Mouse (Mus musculus): ENCODE results near the gene Wwox. TPM values are rescaled to one million over a fixed set of nuclear protein-coding genes. Genes with fewer than 3 reads are reported as not detected.

Gene Wwox
- polyA plus RNA-seq, 1 experiment from 2014 or later = 14.3 TPM

- 32% methylated on average over 13 of the region's 13 CpGs for WGBS
- ATAC-seq (ENCODE audit: low FRiP score) = no peak
- no peak overlapping the region for H3K4me2 ChIP-seq
- no peak overlapping the region for H3K4me3 ChIP-seq (replicated peaks)
- H3K9ac ChIP-seq = no peak overlapping the region
- no peaks in the 10 kb centered on the region for H3K36me3 ChIP-seq (replicated peaks)
- H3K9me3 ChIP-seq = no peaks in the 10 kb centered on the region
- H3K27me3 ChIP-seq = peaks cover 15% of the 10 kb centered on the region
- no peak overlapping the region for H3K27ac ChIP-seq
- no peaks in the 10 kb centered on the region for H3K4me1 ChIP-seq
Measured at GRCm38 (mm10) chr8:114990865-114991613, 551.6 kb downstream of the Wwox start.

GRCm38 (mm10) chr8:115000736-115001135 is 561.3 kb downstream of the Wwox start:
- Histone ChIP-seq H3K4me2 (no peak overlapping the region), H3K4me3 (replicated peaks) (no peak overlapping the region), H3K9me3 (no peaks in the 10 kb centered on the region), H3K27ac (no peak overlapping the region), H3K36me3 (replicated peaks) (no peaks in the 10 kb centered on the region), H3K4me1 (no peaks in the 10 kb centered on the region), H3K27me3 (no peaks in the 10 kb centered on the region), H3K9ac (no peak overlapping the region)
- ATAC-seq (ENCODE audit: low FRiP score) = no peak
- WGBS = 92% methylated on average over 11 of the region's 11 CpGs

GRCm38 (mm10) chr8:115005021-115005420 is 565.6 kb downstream of the Wwox start:
- Histone ChIP-seq H3K27me3 (0 out of 2 replicates have a peak, but pooled peaks cover 4% of the 10 kb centered on the region), H3K36me3 (replicated peaks) (no peaks in the 10 kb centered on the region), H3K9ac (no peak overlapping the region), H3K4me2 (no peak overlapping the region), H3K4me1 (peaks cover 13% of the 10 kb centered on the region), H3K27ac (no peak overlapping the region), H3K9me3 (no peaks in the 10 kb centered on the region), H3K4me3 (replicated peaks) (no peak overlapping the region)
- WGBS = 91% methylated on average over 3 of the region's 3 CpGs
- ATAC-seq (ENCODE audit: low FRiP score) = no peak

DNA sequence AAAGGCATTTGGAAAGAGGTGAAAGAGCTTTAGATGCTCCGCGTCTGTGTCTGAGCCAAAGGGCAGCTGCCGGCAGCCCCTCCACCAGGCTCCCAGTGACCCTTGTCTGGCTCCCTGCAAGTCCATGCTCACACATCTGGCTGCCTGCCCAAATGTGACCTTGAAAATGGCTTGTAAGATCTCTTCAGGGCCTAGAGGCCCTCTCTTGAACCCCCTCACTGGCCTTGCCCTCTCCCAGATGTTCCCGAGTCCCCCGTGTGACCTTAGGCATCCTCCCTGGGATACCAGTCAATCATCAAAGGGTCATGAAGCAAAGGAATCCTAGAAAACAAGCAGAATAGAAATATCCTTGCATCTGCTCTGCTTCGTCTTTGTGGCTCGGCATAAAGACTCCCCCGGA is 567.1 kb downstream of the Wwox start:
- H3K4me2 ChIP-seq = no peak overlapping the region
- H3K27ac ChIP-seq = no peak overlapping the region
- peaks cover 20% of the 10 kb centered on the region for H3K4me1 ChIP-seq
- H3K4me3 ChIP-seq (replicated peaks) = no peak overlapping the region
- H3K9ac ChIP-seq = no peak overlapping the region
- H3K9me3 ChIP-seq = no peaks in the 10 kb centered on the region
- H3K36me3 ChIP-seq (replicated peaks) = no peaks in the 10 kb centered on the region
- ATAC-seq (ENCODE audit: low FRiP score) = no peak
- WGBS = 46% methylated on average over 8 of the region's 8 CpGs
- peaks cover 10% of the 10 kb centered on the region; the same call in 1 of the 2 replicates for H3K27me3 ChIP-seq

GRCm38 (mm10) chr8:115007280-115007679 is 567.8 kb downstream of the Wwox start:
- Histone ChIP-seq H3K9me3 (no peaks in the 10 kb centered on the region), H3K4me3 (replicated peaks) (no peak overlapping the region), H3K4me1 (peaks cover 22% of the 10 kb centered on the region), H3K27me3 (peaks cover 16% of the 10 kb centered on the region), H3K36me3 (replicated peaks) (no peaks in the 10 kb centered on the region), H3K9ac (no peak overlapping the region), H3K4me2 (no peak overlapping the region), H3K27ac (no peak overlapping the region)
- ATAC-seq (ENCODE audit: low FRiP score) = no peak
- 33% methylated on average over 7 of the region's 7 CpGs for WGBS

- Histone ChIP-seq H3K36me3 (replicated peaks) (no peaks in the 10 kb centered on the region), H3K27ac (no peak overlapping the region), H3K27me3 (peaks cover 24% of the 10 kb centered on the region), H3K9ac (no peak overlapping the region), H3K4me2 (no peak overlapping the region), H3K4me3 (replicated peaks) (no peak overlapping the region), H3K4me1 (peaks cover 24% of the 10 kb centered on the region), H3K9me3 (no peaks in the 10 kb centered on the region)
- WGBS = 94% methylated on average over 9 of the region's 9 CpGs
- no peak for ATAC-seq (ENCODE audit: low FRiP score)
Measured at GRCm38 (mm10) chr8:115008624-115009620, 569.5 kb downstream of the Wwox start.

GRCm38 (mm10) chr8:115009897-115010768 is 570.7 kb downstream of the Wwox start:
- no peak overlapping the region for H3K4me3 ChIP-seq (replicated peaks)
- H3K9ac ChIP-seq = no peak overlapping the region
- H3K4me1 ChIP-seq = peaks cover 28% of the 10 kb centered on the region
- H3K36me3 ChIP-seq (replicated peaks) = no peaks in the 10 kb centered on the region
- H3K4me2 ChIP-seq = peak overlapping the region; percentile 27
- no peaks in the 10 kb centered on the region for H3K9me3 ChIP-seq
- no peak for ATAC-seq (ENCODE audit: low FRiP score)
- no peak overlapping the region for H3K27ac ChIP-seq
- peaks cover 29% of the 10 kb centered on the region for H3K27me3 ChIP-seq
- WGBS = 16% methylated on average over 9 of the region's 9 CpGs

DNA sequence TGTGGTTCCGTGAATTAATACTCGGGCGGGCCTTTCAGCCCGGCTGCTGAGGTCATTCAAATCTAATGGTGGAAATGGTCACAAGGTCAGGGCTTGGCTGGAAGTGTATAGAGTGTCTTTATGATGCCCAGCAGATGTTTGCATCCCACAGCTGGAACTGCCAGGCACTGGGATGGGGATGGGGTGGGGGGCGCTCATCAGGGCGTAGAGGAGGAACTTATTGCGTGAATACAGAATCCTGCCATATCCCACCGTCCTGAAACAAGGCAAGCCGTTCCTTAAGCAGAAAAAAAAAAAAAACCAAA is 571.3 kb downstream of the Wwox start:
- 12% methylated on average over 9 of the region's 9 CpGs for WGBS
- no peaks in the 10 kb centered on the region for H3K9me3 ChIP-seq
- H3K4me3 ChIP-seq (replicated peaks) = no peak overlapping the region
- H3K27me3 ChIP-seq = peaks cover 29% of the 10 kb centered on the region
- H3K4me1 ChIP-seq = peaks cover 28% of the 10 kb centered on the region
- H3K36me3 ChIP-seq (replicated peaks) = no peaks in the 10 kb centered on the region
- no peak overlapping the region for H3K9ac ChIP-seq
- peak overlapping the region; percentile 27 for H3K4me2 ChIP-seq
- no peak overlapping the region for H3K27ac ChIP-seq
- ATAC-seq (ENCODE audit: low FRiP score) = no peak

GRCm38 (mm10) chr8:115019661-115020060 is 580.2 kb downstream of the Wwox start:
- ATAC-seq (ENCODE audit: low FRiP score) = no peak
- WGBS = 51% methylated on average over 15 of the region's 15 CpGs
- 0 out of 2 replicates have a peak, but pooled peaks cover 9% of the 10 kb centered on the region for H3K27me3 ChIP-seq
- H3K9me3 ChIP-seq = no peaks in the 10 kb centered on the region
- H3K27ac ChIP-seq = no peak overlapping the region
- H3K9ac ChIP-seq = no peak overlapping the region
- peaks cover 7% of the 10 kb centered on the region for H3K4me1 ChIP-seq
- no peak overlapping the region for H3K4me2 ChIP-seq
- H3K4me3 ChIP-seq (replicated peaks) = no peak overlapping the region
- no peaks in the 10 kb centered on the region for H3K36me3 ChIP-seq (replicated peaks)

- no peaks in the 10 kb centered on the region for H3K9me3 ChIP-seq
- WGBS = 87% methylated on average over 8 of the region's 8 CpGs
- H3K36me3 ChIP-seq (replicated peaks) = no peaks in the 10 kb centered on the region
- H3K27ac ChIP-seq = no peak overlapping the region
- H3K27me3 ChIP-seq = 0 out of 2 replicates have a peak, but pooled peaks cover 6% of the 10 kb centered on the region
- no peak overlapping the region for H3K4me3 ChIP-seq (replicated peaks)
- no peak overlapping the region for H3K9ac ChIP-seq
- no peak overlapping the region for H3K4me2 ChIP-seq
- peaks cover 3% of the 10 kb centered on the region for H3K4me1 ChIP-seq
- ATAC-seq (ENCODE audit: low FRiP score) = no peak
Measured at GRCm38 (mm10) chr8:115021731-115022130, 582.3 kb downstream of the Wwox start.

- Histone ChIP-seq H3K4me3 (replicated peaks) (no peak overlapping the region), H3K9ac (no peak overlapping the region), H3K27ac (no peak overlapping the region), H3K36me3 (replicated peaks) (no peaks in the 10 kb centered on the region), H3K4me2 (no peak overlapping the region), H3K4me1 (peaks cover 3% of the 10 kb centered on the region), H3K27me3 (0 out of 2 replicates have a peak, but pooled peaks cover 3% of the 10 kb centered on the region), H3K9me3 (no peaks in the 10 kb centered on the region)
- no peak for ATAC-seq (ENCODE audit: low FRiP score)
- WGBS = 89% methylated on average over 4 of the region's 4 CpGs
Measured at GRCm38 (mm10) chr8:115024062-115024461, 584.6 kb downstream of the Wwox start.
